Mouse (Mus musculus) neural tube, embryonic 10.5 days (tissue): ENCODE data around the gene Fam117a.

ENCODE experiments used
- DNase-seq: peaks from one replicate; pipeline ENCODE4 v3.0.0-alpha.2; 2017; ENCODE audit warnings: low spot score; ENCODE audit errors: extremely low spot score

Fam117a gene

DNA sequence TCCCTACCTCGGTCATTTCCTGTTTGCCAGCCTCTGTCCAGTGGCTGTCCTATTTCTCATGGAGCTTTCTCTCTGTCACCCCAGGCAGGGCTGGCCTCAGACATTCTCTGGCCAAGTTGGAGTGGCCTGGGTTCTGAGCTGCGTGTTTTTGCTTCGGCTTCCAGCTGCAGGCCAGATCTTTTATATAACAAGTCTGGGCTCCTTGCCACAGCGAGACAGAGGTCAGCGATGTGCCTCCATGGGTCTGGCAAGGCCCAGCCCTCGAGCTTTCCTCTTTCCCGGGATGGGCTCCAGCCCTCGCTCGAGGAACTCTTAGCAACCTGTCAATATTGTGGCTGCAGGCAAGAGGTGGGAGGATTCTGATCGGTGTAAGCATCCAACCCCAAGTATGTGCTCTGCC lies 28.8 kb downstream of the Fam117a start:
- no peak for DNase-seq

DNA sequence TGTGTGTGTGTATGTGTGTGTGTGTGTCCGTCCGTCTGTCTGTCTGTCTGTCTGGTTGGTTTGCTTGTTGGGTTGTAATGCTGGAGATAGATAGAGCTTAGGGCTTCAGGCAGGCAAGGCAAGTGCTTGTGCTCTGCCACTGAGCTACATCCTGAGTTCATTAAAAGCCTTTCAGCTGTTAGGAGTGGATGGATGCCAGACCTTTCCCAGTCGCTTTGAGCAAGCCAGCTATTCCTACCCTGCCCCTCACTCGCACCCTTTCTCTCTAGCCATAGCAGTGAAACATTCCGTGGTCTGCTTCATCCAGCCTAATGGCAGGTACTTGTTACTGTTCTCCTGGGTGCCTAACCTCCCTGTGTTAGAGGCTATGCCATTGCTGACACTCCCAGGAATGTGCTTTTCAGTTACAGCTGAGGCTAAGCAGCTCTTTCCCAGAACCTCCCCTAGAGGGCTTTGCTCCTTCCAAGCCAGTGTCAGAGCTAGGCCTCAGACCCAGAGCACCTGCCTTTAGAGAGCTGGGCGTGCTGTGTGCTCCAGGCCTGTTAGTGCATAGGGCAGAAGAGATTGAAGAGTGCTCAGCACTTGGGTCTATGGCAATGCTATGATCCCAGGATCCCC lies 29.6 kb downstream of the Fam117a start:
- no peak for DNase-seq

DNA sequence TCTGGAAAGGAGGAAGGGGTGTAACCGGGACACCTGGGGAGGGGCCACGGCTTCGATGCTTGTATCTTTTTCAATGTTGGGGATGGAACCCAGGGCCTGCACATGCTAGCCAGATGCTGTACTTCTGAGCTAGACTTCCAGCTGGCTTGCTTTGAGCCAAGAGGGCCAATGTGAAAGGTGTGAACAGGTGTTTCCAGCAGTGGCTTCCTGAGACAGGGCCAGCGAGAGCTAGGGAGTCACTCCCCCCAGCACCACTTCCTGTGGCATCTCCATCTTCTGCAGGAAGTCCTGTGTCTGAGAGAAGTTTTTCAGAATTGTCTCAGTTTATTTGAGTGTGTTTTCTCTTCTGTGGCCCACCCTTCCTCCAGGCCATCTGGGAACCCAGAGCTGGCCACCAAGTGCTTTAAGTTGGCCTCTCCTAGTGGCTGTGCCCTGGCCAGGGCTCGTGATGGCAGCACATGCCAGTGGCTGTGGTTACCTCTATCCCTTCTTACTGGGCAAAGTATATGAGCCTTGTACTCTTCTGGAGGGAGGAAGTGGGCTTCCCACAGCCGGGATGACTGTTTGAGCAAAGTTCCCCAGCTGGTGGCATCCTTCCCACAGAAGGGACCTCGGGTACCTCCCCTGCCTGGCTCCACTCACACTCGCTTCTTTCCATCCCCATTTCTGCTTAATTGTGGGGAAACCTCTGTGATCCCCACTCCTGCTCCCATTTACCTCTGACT lies 30.4 kb downstream of the Fam117a start:
- DNase-seq, result no peak

GRCm38 (mm10) chr11:95368231-95368823 lies 31.5 kb downstream of the Fam117a start:
- DNase-seq, result no peak

- no peak for DNase-seq
Measured at GRCm38 (mm10) chr11:95368871-95369270, 32.1 kb downstream of the Fam117a start.

GRCm38 (mm10) chr11:95369964-95370890 lies 33.4 kb downstream of the Fam117a start:
- DNase-seq, result no peak

GRCm38 (mm10) chr11:95371182-95371581 lies 34.4 kb downstream of the Fam117a start:
- DNase-seq, result no peak

DNA sequence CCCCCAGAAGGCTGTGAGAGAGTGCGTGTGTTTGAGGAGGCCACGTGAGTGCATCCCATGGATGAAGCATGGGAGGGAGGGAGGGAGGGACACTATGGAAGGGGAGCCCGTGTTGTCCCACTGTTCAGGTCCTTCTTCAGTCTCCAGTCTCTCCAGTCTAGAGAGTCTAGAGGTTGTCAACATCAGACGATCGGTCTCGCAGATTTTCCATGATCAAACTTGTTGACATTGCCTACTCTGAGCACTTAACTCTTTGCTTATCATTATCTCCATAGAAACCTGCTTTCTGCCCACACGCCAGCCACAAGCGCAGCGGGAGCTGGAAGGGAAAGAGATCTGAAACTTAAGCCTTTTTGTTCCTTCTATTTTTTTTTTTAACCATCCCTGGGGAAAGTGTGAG lies 42.1 kb downstream of the Fam117a start:
- DNase-seq, result no peak

- no peak for DNase-seq
Measured at GRCm38 (mm10) chr11:95379552-95379951, 42.7 kb downstream of the Fam117a start.

GRCm38 (mm10) chr11:95380711-95381110 lies 43.9 kb downstream of the Fam117a start:
- DNase-seq, result no peak

DNA sequence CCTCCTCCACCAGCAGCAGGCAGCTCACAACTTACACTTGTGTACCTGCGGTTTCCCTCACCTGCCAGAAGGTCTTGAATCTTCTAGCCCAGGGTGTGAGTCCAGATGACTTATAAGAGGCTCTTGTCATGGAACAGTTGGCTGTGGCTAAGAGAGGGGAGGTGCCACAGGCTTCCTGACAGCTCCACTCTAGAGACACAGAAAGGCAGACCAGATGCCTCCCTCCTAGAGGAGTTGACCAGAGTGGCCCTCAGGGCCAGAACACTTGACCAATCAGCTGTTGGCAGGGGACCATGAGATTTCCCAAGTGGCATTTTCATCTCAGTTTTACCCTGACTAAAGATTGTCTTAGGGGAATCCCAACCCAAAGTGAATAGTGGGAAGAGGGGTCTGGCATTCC lies 44.3 kb downstream of the Fam117a start:
- no peak for DNase-seq

DNA sequence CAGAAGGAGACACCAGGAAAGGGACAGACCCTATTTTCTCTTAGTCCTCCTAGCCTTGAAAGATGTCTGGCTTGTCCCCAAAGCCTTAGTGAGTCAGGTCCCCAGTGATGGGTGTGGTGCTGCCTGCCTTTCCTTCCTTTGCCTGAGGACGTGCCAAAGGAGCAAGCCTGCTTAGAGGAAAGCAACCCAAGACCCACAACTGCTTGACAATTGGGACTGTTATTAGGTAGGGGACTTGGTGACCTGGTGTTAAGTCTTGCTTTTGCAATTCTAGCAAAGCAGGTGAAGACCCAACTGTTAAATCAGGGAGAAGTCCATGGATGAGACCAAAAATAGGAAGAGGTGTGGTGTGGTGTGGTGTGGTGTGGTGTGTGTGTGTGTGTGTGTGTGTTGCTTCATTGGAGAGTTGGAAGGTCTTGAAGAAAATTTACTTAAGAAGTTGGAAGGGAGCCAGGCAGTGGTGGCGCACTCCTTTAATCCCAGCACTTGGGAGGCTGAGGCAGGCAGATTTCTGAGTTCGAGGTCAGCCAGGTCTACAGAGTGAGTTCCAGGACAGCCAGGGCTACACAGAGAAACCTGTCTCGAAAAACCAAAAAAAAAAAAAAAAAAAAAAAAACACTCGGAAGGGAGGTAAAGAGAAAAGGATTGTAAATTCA lies 46.6 kb downstream of the Fam117a start:
- DNase-seq, result no peak

DNA sequence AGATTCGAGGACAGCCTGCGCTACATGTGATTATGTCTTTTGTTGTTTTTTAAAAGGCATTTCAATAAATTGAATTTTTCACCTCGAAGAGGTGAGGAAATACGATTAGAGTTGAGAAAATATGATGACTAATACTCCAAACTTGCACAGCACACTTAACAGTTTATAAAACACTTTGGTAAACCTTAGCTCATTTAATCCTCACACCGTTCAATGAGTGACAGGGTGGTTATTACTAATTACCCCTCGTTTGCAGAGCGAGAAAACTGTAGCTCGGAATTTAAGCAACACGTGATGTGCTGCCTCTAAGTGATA lies 47.1 kb downstream of the Fam117a start:
- DNase-seq, result no peak

DNA sequence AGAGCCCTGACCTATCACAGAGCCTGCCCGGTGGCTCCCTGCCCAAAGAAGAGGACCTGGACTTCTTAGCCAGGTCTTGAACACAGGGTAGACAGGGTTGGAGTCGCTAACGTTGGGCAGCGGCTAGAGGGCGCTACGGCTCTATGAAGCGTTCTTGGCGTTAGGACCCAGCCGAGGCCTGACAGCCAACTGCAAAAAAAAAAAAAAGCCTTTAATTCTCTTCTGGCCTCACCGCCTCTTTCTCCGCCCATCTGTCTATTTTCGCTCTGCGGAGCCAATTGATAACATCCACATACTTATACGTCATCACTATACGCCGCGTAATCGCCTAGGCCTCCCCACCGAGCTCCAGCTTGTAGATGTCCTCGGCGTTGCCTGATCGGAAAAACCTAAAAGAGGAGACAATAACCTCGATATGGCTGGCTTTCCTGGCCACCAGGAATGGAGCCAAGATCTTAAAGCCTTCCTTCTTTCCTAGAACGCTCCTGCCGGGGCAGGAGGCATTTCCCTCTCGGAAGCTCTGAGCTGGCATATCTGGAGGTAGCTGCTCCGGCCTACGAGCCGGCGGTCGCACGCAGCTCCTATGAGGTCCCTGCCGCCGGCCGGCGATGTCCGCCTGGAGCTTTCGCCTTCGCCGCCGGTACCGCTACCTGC lies 47.6 kb downstream of the Fam117a start, which contains the start of gene Slc35b1:
Gene Slc35b1 (plus strand): TSS at position 374 of the 654 bp plus-strand sequence.
- peak; percentile 94 for DNase-seq

DNA sequence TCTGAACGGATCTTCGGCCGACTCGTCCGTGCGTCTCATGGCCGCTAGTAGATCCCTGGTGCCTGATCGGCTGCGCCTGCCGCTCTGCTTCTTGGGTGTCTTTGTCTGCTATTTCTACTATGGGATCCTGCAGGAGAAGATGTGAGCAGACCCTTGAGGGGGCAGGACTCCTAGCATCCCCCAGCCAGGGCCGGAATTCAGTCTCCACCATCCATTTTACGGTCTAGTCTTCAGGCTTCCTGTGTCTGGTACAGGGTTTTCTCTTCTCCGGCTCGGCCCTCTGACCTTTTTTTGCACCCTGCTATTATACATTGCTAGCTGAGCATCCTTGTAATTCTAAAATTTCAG lies 48.1 kb downstream of the Fam117a start:
- no peak for DNase-seq

- DNase-seq, result no peak
Measured at GRCm38 (mm10) chr11:95387354-95387753, 50.5 kb downstream of the Fam117a start.

DNA sequence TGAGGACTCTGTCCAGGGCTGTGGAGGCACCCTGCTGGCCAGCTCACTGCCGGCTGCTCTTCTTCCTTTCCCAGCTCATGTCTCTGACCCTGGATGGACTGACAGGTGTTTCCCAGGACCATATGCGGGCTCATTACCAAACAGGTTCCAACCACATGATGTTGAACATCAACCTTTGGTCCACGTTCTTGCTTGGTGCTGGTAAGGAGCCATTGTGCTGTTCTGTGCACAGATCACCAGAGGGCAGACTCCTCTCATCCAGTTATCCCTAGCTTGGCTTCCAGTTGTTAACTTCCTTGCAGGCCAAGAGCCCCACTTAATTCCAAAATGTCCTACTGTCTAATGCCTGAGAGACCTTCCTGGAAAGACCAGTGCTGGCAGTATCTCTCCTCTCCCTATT lies 52.2 kb downstream of the Fam117a start:
- DNase-seq, result no peak

- no peak for DNase-seq
Measured at GRCm38 (mm10) chr11:95390420-95390819, 53.6 kb downstream of the Fam117a start.

- DNase-seq, result no peak
Measured at GRCm38 (mm10) chr11:95391201-95391600, 54.4 kb downstream of the Fam117a start.

GRCm38 (mm10) chr11:95391743-95392142 lies 54.9 kb downstream of the Fam117a start:
- no peak for DNase-seq

GRCm38 (mm10) chr11:95392223-95392667 lies 55.4 kb downstream of the Fam117a start:
- DNase-seq, result no peak
